Mouse (Mus musculus) lung, postnatal 0 days (tissue): ENCODE results near the gene Gm12253.

Experiments
- CTCF ChIP-seq: IDR thresholded peaks from 2 replicates; pipeline ENCODE4 v1.5.1; 2016; ENCODE audit warnings: antibody characterized with exemption, mild to moderate bottlenecking
- EP300 ChIP-seq: IDR thresholded peaks from 2 replicates; pipeline ENCODE4 v1.6.1; 2016; ENCODE audit warnings: antibody characterized with exemption, mild to moderate bottlenecking, control low read depth

DNA sequence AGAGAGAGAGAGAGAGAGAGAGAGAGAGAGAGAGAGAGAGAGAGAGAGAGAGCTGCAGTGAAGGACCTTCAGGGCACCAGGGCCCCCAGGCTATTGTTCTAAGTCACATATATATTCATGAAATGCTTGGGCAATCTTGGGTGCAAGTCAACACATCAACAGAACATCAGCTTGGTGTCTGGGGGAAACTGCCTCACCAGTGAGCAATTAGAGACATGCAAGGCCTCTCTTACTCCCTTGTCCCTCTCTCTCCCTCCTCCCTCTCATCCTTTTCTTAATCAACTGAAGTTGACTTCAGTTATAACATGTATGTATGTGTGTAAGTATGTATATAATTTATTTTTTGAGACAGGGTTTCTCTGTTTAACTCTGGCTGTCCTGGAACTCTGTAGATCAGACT is 29.8 kb downstream of the Gm12253 start, which contains the start of gene Olfr30:
- no peak for TF ChIP-seq CTCF
- no peak for TF ChIP-seq EP300
